Mouse (Mus musculus): Measurements from ENCODE around the gene Tmbim6.

DNA sequence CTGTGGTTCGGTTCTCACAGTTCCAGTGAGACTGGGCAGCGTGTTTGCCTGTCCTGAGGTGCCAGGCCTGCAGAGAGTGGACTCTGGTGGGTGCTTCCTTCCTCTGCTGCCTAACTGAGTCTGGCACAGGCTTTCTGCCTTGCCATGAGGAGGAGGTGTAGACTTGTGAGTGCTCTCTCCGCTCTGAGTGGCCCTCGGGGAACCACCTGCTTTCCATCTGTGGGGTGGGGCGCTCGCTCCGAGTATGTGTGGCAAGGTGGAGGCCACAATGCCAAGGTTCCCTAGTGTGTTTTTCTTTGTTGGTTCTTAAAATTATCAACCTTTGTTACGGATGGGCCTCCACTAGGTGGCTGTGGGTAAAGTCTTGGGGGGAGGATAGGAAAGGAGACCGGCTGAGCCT, 16.2 kb downstream of the Tmbim6 start:
- TF ChIP-seq CTCF (IDR thresholded peaks at IDR 0.05; ENCODE audit: extremely low read depth, insufficient read depth, low read length) (no peak), POLR2A (IDR thresholded peaks at IDR 0.05; ENCODE audit: extremely low read depth, insufficient read depth, low read length) (no peak)
